Mouse (Mus musculus) kidney, postnatal 36 days (tissue): Measurements from ENCODE around the gene Slc25a1.
A peak's percentile ranks its signal among the peaks of the same experiment; 100 is the strongest.
"Not testable (repeated sequence)": the region's sequence is repeated elsewhere in the genome, so short reads cannot be mapped to it uniquely, and the experiment has no call there.

Experiments
- DNase-seq, 2 experiments: peaks; one replicate each; pipeline ENCODE4 v3.0.0; 2021 to 2022; ENCODE audit warnings: mixed read lengths in 2 of 2

The Slc25a1 gene

GRCm38 (mm10) chr16:17928087-17928580, at the start of gene Slc25a1:
TSS of gene Slc25a1 (minus strand) at chr16:17928219.
- peak; percentile 73 to 90 for DNase-seq

GRCm38 (mm10) chr16:17971853-17972252, 43.8 kb upstream of the Slc25a1 start:
- no peak for DNase-seq

- no peak for DNase-seq
These were observed 34.1 kb upstream of the Slc25a1 start for GRCm38 (mm10) chr16:17962091-17962490.

GRCm38 (mm10) chr16:17956052-17956638, 28.1 kb upstream of the Slc25a1 start:
- DNase-seq = not testable (repeated sequence)

- DNase-seq = no peak
These were observed 23.6 kb upstream of the Slc25a1 start for GRCm38 (mm10) chr16:17951618-17952017.

- DNase-seq = no peak
These were observed 22.0 kb upstream of the Slc25a1 start for GRCm38 (mm10) chr16:17950068-17950467.

- DNase-seq = no peak
These were observed 21.4 kb upstream of the Slc25a1 start for GRCm38 (mm10) chr16:17949421-17949877.

GRCm38 (mm10) chr16:17945081-17945831, 17.2 kb upstream of the Slc25a1 start:
- peak; percentile 31 to 60 for DNase-seq

GRCm38 (mm10) chr16:17943466-17943865, 15.4 kb upstream of the Slc25a1 start:
- DNase-seq = no peak

- no peak for DNase-seq
These were observed 11.3 kb upstream of the Slc25a1 start for GRCm38 (mm10) chr16:17939255-17939751.

- DNase-seq = peak; percentile 76 to 88
These were observed 10.8 kb upstream of the Slc25a1 start for GRCm38 (mm10) chr16:17938821-17939220.

- no peak for DNase-seq
These were observed 10.2 kb upstream of the Slc25a1 start for GRCm38 (mm10) chr16:17938187-17938586.

- DNase-seq = no peak
These were observed 8.8 kb upstream of the Slc25a1 start for GRCm38 (mm10) chr16:17936776-17937175.

- no peak for DNase-seq
These were observed 6.5 kb upstream of the Slc25a1 start for GRCm38 (mm10) chr16:17934445-17934910.

- no peak for DNase-seq
These were observed 5.8 kb upstream of the Slc25a1 start for GRCm38 (mm10) chr16:17933594-17934444.

GRCm38 (mm10) chr16:17931906-17932460, 4.0 kb upstream of the Slc25a1 start:
- no peak for DNase-seq

- DNase-seq = no peak
These were observed 1.6 kb upstream of the Slc25a1 start for GRCm38 (mm10) chr16:17929631-17930030.

GRCm38 (mm10) chr16:17929211-17929610, 1.2 kb upstream of the Slc25a1 start:
- no peak for DNase-seq

- DNase-seq = peak; percentile 83 to 85
These were observed 647 bp upstream of the Slc25a1 start for GRCm38 (mm10) chr16:17928627-17929104.

- DNase-seq = peak; percentile 44 to 82
These were observed 502 bp downstream of the Slc25a1 start for GRCm38 (mm10) chr16:17927351-17928082.

GRCm38 (mm10) chr16:17922163-17922538, 5.9 kb downstream of the Slc25a1 start:
- peak in 1 of 2 experiments; percentile 53 for DNase-seq
